Mouse (Mus musculus) megakaryocyte progenitor cell, adult 5-6 weeks (primary cell): ENCODE results near the gene Lasp1. TPM values are rescaled to one million over a fixed set of nuclear protein-coding genes. Genes with fewer than 3 reads are reported as not detected.
A peak's percentile ranks its signal among the peaks of the same experiment; 100 is the strongest.
"Not testable (repeated sequence)": the region's sequence is repeated elsewhere in the genome, so short reads cannot be mapped to it uniquely, and the experiment has no call there.

Experiments used
- ATAC-seq: replicated peaks from 2 replicates; pipeline ENCODE4 v1.8.0; 2016; ENCODE audit warnings: mild to moderate bottlenecking, moderate TSS enrichment, inconsistent platforms; ENCODE audit not compliant: poor library complexity
- total RNA-seq, 2 experiments: library from RNA; stranded (forward) in 1 of 2; stranded (reverse) in 1 of 2; fragments of 157-497, 149-512 nt in 1 of 2; fragments of 200-1000 nt in 1 of 2; gene quantifications; 2 replicates each; pipeline versions ENCODE4 v1.2.3 to v1.2.4; 2015 to 2017

Gene Lasp1
- total RNA-seq, 2 experiments from 2014 or later: 40.1 to 139 TPM

- ATAC-seq: no peak
Observed at GRCm38 (mm10) chr11:97862148-97862547, 63.3 kb downstream of the Lasp1 start.

- ATAC-seq: no peak
Observed at GRCm38 (mm10) chr11:97865421-97865820, 66.6 kb downstream of the Lasp1 start.

GRCm38 (mm10) chr11:97866091-97866888 is 67.5 kb downstream of the Lasp1 start:
- ATAC-seq: no peak

- no peak for ATAC-seq
Observed at GRCm38 (mm10) chr11:97867591-97867990, 68.8 kb downstream of the Lasp1 start.

GRCm38 (mm10) chr11:97872378-97872777 is 73.6 kb downstream of the Lasp1 start:
- not testable (repeated sequence) for ATAC-seq

- no peak for ATAC-seq
Observed at GRCm38 (mm10) chr11:97874396-97874795, 75.6 kb downstream of the Lasp1 start.

GRCm38 (mm10) chr11:97877341-97877740 is 78.5 kb downstream of the Lasp1 start:
- no peak for ATAC-seq

GRCm38 (mm10) chr11:97880362-97880761 is 81.6 kb downstream of the Lasp1 start:
- no peak for ATAC-seq

- ATAC-seq: peak; percentile 81
Observed at GRCm38 (mm10) chr11:97883542-97883917, 84.7 kb downstream of the Lasp1 start.

- peak; percentile 96 for ATAC-seq
Observed at GRCm38 (mm10) chr11:97883918-97884600, 85.3 kb downstream of the Lasp1 start, which contains the start of gene Fbxo47. Fbxo47 (minus strand) TSS chr11:97884154.

- ATAC-seq: no peak
Observed at GRCm38 (mm10) chr11:97884601-97885185, 85.9 kb downstream of the Lasp1 start.

GRCm38 (mm10) chr11:97885296-97885915 is 86.6 kb downstream of the Lasp1 start:
- ATAC-seq: no peak

Other genes with a start within 250 kb of the Lasp1 start
- 0.02 TPM in 1 of 2 replicates, not detected in the other for gene Srcin1, start 222.8 kb upstream of the Lasp1 start, total RNA-seq (2015)
- not detected in 2 replicates for gene Srcin1, start 222.8 kb upstream of the Lasp1 start, total RNA-seq (2017)
- gene Epop, start 169.3 kb upstream of the Lasp1 start, total RNA-seq (2015): 3.4 and 4.0 TPM in 2 replicates
- 0.62 and 0.91 TPM in 2 replicates for gene Epop, start 169.3 kb upstream of the Lasp1 start, total RNA-seq (2017)
- 3.3 and 4.5 TPM in 2 replicates for gene Mllt6, start 135.6 kb upstream of the Lasp1 start, total RNA-seq (2015)
- gene Mllt6, start 135.6 kb upstream of the Lasp1 start, total RNA-seq (2017): 5.8 and 7.2 TPM in 2 replicates
- 17.4 and 24.9 TPM in 2 replicates for gene Cisd3, start 113.2 kb upstream of the Lasp1 start, total RNA-seq (2015)
- gene Cisd3, start 113.2 kb upstream of the Lasp1 start, total RNA-seq (2017): 3.5 and 5.4 TPM in 2 replicates
- 3.9 and 4.6 TPM in 2 replicates for gene Pcgf2, start 98.5 kb upstream of the Lasp1 start, total RNA-seq (2015)
- gene Pcgf2, start 98.5 kb upstream of the Lasp1 start, total RNA-seq (2017): 1.2 and 1.5 TPM in 2 replicates
- gene Psmb3, start 95.6 kb upstream of the Lasp1 start, total RNA-seq (2015): 114 and 126 TPM in 2 replicates
- gene Psmb3, start 95.6 kb upstream of the Lasp1 start, total RNA-seq (2017): 158 and 185 TPM in 2 replicates
- 16.9 and 17.6 TPM in 2 replicates for gene Pip4k2b, start 54.3 kb upstream of the Lasp1 start, total RNA-seq (2015)
- 17.2 and 28.6 TPM in 2 replicates for gene Pip4k2b, start 54.3 kb upstream of the Lasp1 start, total RNA-seq (2017)
- 8.8 and 9.3 TPM in 2 replicates for gene Cwc25, start 32.4 kb upstream of the Lasp1 start, total RNA-seq (2015)
- gene Cwc25, start 32.4 kb upstream of the Lasp1 start, total RNA-seq (2017): 16.7 and 19.2 TPM in 2 replicates
- 0.64 TPM in 1 of 2 replicates, not detected in the other for gene 1700001P01Rik, start 23.1 kb upstream of the Lasp1 start, total RNA-seq (2015)
- 0.30 TPM in 1 of 2 replicates, not detected in the other for gene 1700001P01Rik, start 23.1 kb upstream of the Lasp1 start, total RNA-seq (2017)
- gene Rpl23, start 16.6 kb upstream of the Lasp1 start, total RNA-seq (2015): 1,765 and 1,897 TPM in 2 replicates
- 1,416 and 1,747 TPM in 2 replicates for gene Rpl23, start 16.6 kb upstream of the Lasp1 start, total RNA-seq (2017)
- 2.1 and 3.8 TPM in 2 replicates for gene B230217C12Rik, start 41.8 kb downstream of the Lasp1 start, total RNA-seq (2015)
- 0.17 TPM in 2 replicates for gene B230217C12Rik, start 41.8 kb downstream of the Lasp1 start, total RNA-seq (2017)
- not detected in 2 replicates for gene Fbxo47, start 85.2 kb downstream of the Lasp1 start, total RNA-seq (2015)
- 0.12 and 1.6 TPM in 2 replicates for gene Fbxo47, start 85.2 kb downstream of the Lasp1 start, total RNA-seq (2017)
- gene Plxdc1, start 187.4 kb downstream of the Lasp1 start, total RNA-seq (2015): 2.3 and 3.0 TPM in 2 replicates
- gene Plxdc1, start 187.4 kb downstream of the Lasp1 start, total RNA-seq (2017): 0.92 and 1.0 TPM in 2 replicates
- gene Arl5c, start 197.2 kb downstream of the Lasp1 start, total RNA-seq (2015): 3.9 and 6.1 TPM in 2 replicates
- gene Arl5c, start 197.2 kb downstream of the Lasp1 start, total RNA-seq (2017): 2.5 and 7.6 TPM in 2 replicates
- gene Cacnb1, start 224.0 kb downstream of the Lasp1 start, total RNA-seq (2015): 0.17 and 1.2 TPM in 2 replicates
- 0.41 and 0.92 TPM in 2 replicates for gene Cacnb1, start 224.0 kb downstream of the Lasp1 start, total RNA-seq (2017)
- gene Rpl19, start 227.7 kb downstream of the Lasp1 start, total RNA-seq (2015): 3,659 and 3,794 TPM in 2 replicates
- gene Rpl19, start 227.7 kb downstream of the Lasp1 start, total RNA-seq (2017): 1,648 and 1,816 TPM in 2 replicates